Mouse (Mus musculus) heart, adult 2 months (tissue): ENCODE data around the gene Synpr. TPM values are rescaled to one million over a fixed set of nuclear protein-coding genes. Genes with fewer than 3 reads are reported as not detected.

ENCODE experiments used
- DNase-seq, 2 experiments: peaks; one replicate each; pipeline ENCODE4 v3.0.0; 2021
- H3K27ac ChIP-seq: fragments of 200-600 bp; 2 replicates; pipeline ENCODE4 v1.8.1; 2022
- H3K27me3 ChIP-seq: fragments of 200-500 bp; 2 replicates; pipeline ENCODE4 v1.6.1; 2012; ENCODE audit warnings: mild to moderate bottlenecking, low read length, inconsistent platforms, mixed read lengths; ENCODE audit not compliant: control insufficient read depth, insufficient read depth
- H3K36me3 ChIP-seq: fragments of 200-500 bp; 2 replicates; pipeline ENCODE4 v1.6.1; 2012; ENCODE audit warnings: low read length, inconsistent platforms; ENCODE audit not compliant: control insufficient read depth, insufficient read depth
- H3K4me1 ChIP-seq: fragments of 200-500 bp; 2 replicates; pipeline ENCODE4 v1.6.1; 2011; ENCODE audit warnings: low read length; ENCODE audit not compliant: control insufficient read depth, insufficient read depth
- H3K4me3 ChIP-seq: fragments of 200-600 bp; 2 replicates; pipeline ENCODE4 v1.8.1; 2022
- H3K79me2 ChIP-seq: fragments of 200-500 bp; replicated peaks from 2 replicates; pipeline ENCODE4 v1.6.1; 2012; ENCODE audit warnings: mild to moderate bottlenecking, inconsistent platforms, low read length, moderate library complexity, mixed read lengths; ENCODE audit not compliant: control insufficient read depth, insufficient read depth
- H3K9ac ChIP-seq: fragments of 200-500 bp; 2 replicates; pipeline ENCODE4 v1.6.1; 2012; ENCODE audit warnings: low read depth, mild to moderate bottlenecking, control low read depth, inconsistent platforms, low read length, mixed read lengths
- CTCF ChIP-seq: fragments of 200-600 bp; IDR thresholded peaks from 2 replicates; pipeline ENCODE4 v1.8.1; 2022; ENCODE audit warnings: antibody characterized with exemption, mild to moderate bottlenecking, moderate library complexity
- EP300 ChIP-seq: fragments of 200-500 bp; IDR thresholded peaks from 2 replicates; pipeline ENCODE4 v1.6.1; 2011; ENCODE audit warnings: low read depth, low read length, control low read depth; ENCODE audit not compliant: insufficient read depth
- POLR2A ChIP-seq: fragments of 200-500 bp; IDR thresholded peaks from 2 replicates; pipeline ENCODE4 v1.6.1; 2011; ENCODE audit warnings: mild to moderate bottlenecking, low read depth, low read length, control low read depth; ENCODE audit not compliant: insufficient read depth
- WGBS: fragments of 180-500 bp; shearing (Covaris S2); methylation state at CpG from one replicate; pipeline ENCODE4 v1.1.7; 2018; 5-methylcytosine and 5-hydroxymethylcytosine counted together
- intact Hi-C: fragments of 180-260 bp; cut with DNase I; formaldehyde crosslinking; loops from one replicate; pipeline ENCODE4 v1.15.1; 2025
- polyA plus RNA-seq: library from polyadenylated mRNA; depleted of rRNA; stranded (reverse); fragments of >200 nt; gene quantifications from 2 replicates; pipeline ENCODE4 v1.2.3, GENCODE M21; 2012
- total RNA-seq, 2 experiments: library from RNA; stranded (reverse); gene quantifications; 2 replicates each; pipeline ENCODE4 v1.2.3; 2021

Synpr gene
- total and polyA plus RNA-seq, 3 experiments, result 0.26 to 0.34 TPM; not detected in 1

GRCm38 (mm10) chr14:13358037-13358436 is 73.5 kb downstream of the Synpr start:
- no peak overlapping the region for H3K9ac ChIP-seq

GRCm38 (mm10) chr14:13361184-13361583 is 76.6 kb downstream of the Synpr start:
- no peaks in the 10 kb centered on the region for H3K27me3 ChIP-seq
- no peaks in the 10 kb centered on the region for H3K4me1 ChIP-seq
- H3K27ac ChIP-seq, result no peak overlapping the region
- DNase-seq, result no peak
- no peaks in the 10 kb centered on the region for H3K79me2 ChIP-seq
- TF ChIP-seq POLR2A (no peak), EP300 (no peak), CTCF (no peak)
- H3K9ac ChIP-seq, result no peak overlapping the region
- no peak overlapping the region for H3K4me3 ChIP-seq
- intact Hi-C loops, result no loop called here
- H3K36me3 ChIP-seq, result no peaks in the 10 kb centered on the region

More at GRCm38 (mm10) chr14:13358037-13358436, 73.5 kb downstream of the Synpr start:
- Histone ChIP-seq H3K27me3 (no peaks in the 10 kb centered on the region), H3K27ac (no peak overlapping the region), H3K79me2 (no peaks in the 10 kb centered on the region), H3K4me1 (no peaks in the 10 kb centered on the region), H3K4me3 (no peak overlapping the region), H3K36me3 (no peaks in the 10 kb centered on the region)
- DNase-seq, result no peak
- intact Hi-C loops, result loop anchor here (5.0 to 10.0 kb wide), 3 partner anchors 544 to 737 kb away; no protein-coding TSS in a partner anchor
- TF ChIP-seq POLR2A (no peak), EP300 (no peak), CTCF (no peak)
- 31% methylated on average over 2 of the region's 2 CpGs for WGBS

GRCm38 (mm10) chr14:13361642-13362041 is 77.1 kb downstream of the Synpr start:
- 67% methylated on average over 3 of the region's 3 CpGs for WGBS
- no peaks in the 10 kb centered on the region for H3K36me3 ChIP-seq
- no peak for DNase-seq

GRCm38 (mm10) chr14:13368309-13368708 is 83.7 kb downstream of the Synpr start:
- Histone ChIP-seq H3K79me2 (no peaks in the 10 kb centered on the region), H3K4me3 (no peak overlapping the region), H3K9ac (no peak overlapping the region), H3K27me3 (no peaks in the 10 kb centered on the region), H3K4me1 (no peaks in the 10 kb centered on the region), H3K27ac (no peak overlapping the region), H3K36me3 (no peaks in the 10 kb centered on the region)
- intact Hi-C loops, result no loop called here
- no peak for DNase-seq
- TF ChIP-seq EP300, result no peak
- TF ChIP-seq POLR2A, result no peak
- peak; percentile 27 for TF ChIP-seq CTCF
- 66% methylated on average over 3 of the region's 3 CpGs for WGBS

More at GRCm38 (mm10) chr14:13361642-13362041, 77.1 kb downstream of the Synpr start:
- no peaks in the 10 kb centered on the region for H3K27me3 ChIP-seq
- intact Hi-C loops, result no loop called here
- no peaks in the 10 kb centered on the region for H3K4me1 ChIP-seq
- TF ChIP-seq EP300, result no peak
- no peak for TF ChIP-seq CTCF
- no peak for TF ChIP-seq POLR2A
- no peak overlapping the region for H3K9ac ChIP-seq
- no peak overlapping the region for H3K4me3 ChIP-seq
- H3K79me2 ChIP-seq, result no peaks in the 10 kb centered on the region
- H3K27ac ChIP-seq, result no peak overlapping the region

DNA sequence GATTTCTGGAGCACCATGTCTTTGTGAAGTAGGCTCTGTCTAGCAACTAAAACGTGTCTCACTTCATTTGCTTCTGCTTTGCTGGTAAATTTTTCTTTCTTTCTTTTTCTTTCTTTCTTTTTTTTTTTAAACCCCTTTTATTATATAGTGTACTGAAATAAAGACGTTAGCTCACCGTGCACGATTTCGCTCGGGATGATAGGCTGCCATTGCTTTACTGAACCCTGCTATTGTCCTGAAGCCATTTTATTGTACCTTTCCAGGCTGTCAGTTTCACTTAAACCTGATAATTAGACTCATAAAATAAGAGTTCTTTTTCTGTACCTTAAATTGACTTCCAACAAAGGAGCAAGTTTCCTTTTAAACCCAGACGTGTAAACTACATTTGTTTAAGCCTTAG is 104.5 kb downstream of the Synpr start:
- no peak for DNase-seq
- Histone ChIP-seq H3K9ac (no peak overlapping the region), H3K79me2 (no peaks in the 10 kb centered on the region), H3K36me3 (no peaks in the 10 kb centered on the region), H3K27me3 (no peaks in the 10 kb centered on the region), H3K27ac (no peak overlapping the region), H3K4me1 (no peaks in the 10 kb centered on the region), H3K4me3 (no peak overlapping the region)
- intact Hi-C loops, result no loop called here
- no peak for TF ChIP-seq EP300
- TF ChIP-seq CTCF, result no peak
- no peak for TF ChIP-seq POLR2A
- 67% methylated on average over 7 of the region's 7 CpGs for WGBS

DNA sequence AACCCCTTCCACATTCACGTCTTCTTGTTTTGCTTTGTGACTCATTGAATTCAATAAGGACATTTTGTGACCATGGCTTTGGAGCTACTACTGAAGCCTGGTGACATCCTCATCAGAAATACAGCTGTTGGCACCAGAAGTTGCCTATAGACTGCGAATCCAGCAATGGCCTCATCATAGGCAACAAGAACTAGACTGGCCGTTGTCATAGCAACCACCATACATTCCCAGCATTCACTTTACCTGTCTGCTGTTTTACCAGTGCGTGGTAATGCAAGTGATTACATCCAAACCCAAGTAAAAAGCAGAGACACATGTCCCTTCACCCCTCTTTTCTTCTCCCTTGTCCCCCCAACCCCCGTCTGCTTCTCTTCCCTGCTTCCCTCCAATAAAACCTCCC is 105.4 kb downstream of the Synpr start:
- TF ChIP-seq EP300 (no peak), CTCF (no peak), POLR2A (no peak)
- Histone ChIP-seq H3K27me3 (no peaks in the 10 kb centered on the region), H3K4me1 (no peaks in the 10 kb centered on the region), H3K36me3 (no peaks in the 10 kb centered on the region), H3K27ac (no peak overlapping the region), H3K4me3 (no peak overlapping the region), H3K79me2 (no peaks in the 10 kb centered on the region), H3K9ac (no peak overlapping the region)
- intact Hi-C loops, result no loop called here
- WGBS, result 62% methylated on average over 5 of the region's 5 CpGs
- DNase-seq, result no peak
